Mouse (Mus musculus) intestine, embryonic 15.5 days (tissue): ENCODE results near the gene Tmem115. TPM values are rescaled to one million over a fixed set of nuclear protein-coding genes. Genes with fewer than 3 reads are reported as not detected.

Source experiments
- polyA plus RNA-seq: library from polyadenylated mRNA; unstranded; fragments of >200 nt; fragmentation: Nextera tagmentation; extraction: Ambion mirVana; gene quantifications from 2 replicates; pipeline ENCODE4 v1.2.1, GENCODE M21; 2015

The Tmem115 gene
- polyA plus RNA-seq, 1 experiment from 2014 or later = 42.2 TPM

Other genes with a start within 250 kb of the Tmem115 start
- gene Mapkapk3, start 244.1 kb upstream of the Tmem115 start, polyA plus RNA-seq = 34.8 and 35.4 TPM in 2 replicates
- 16.2 and 16.8 TPM in 2 replicates for gene Cish, start 237.9 kb upstream of the Tmem115 start, polyA plus RNA-seq
- 9.0 and 11.1 TPM in 2 replicates for gene Hemk1, start 195.6 kb upstream of the Tmem115 start, polyA plus RNA-seq
- gene 6430571L13Rik, start 193.3 kb upstream of the Tmem115 start, polyA plus RNA-seq = 0.28 and 0.40 TPM in 2 replicates
- gene Cacna2d2, start 134.3 kb upstream of the Tmem115 start, polyA plus RNA-seq = 0.29 and 0.34 TPM in 2 replicates
- 31.2 and 35.8 TPM in 2 replicates for gene Cyb561d2, start 8.2 kb downstream of the Tmem115 start, polyA plus RNA-seq
- 33.9 and 36.9 TPM in 2 replicates for gene Nprl2, start 8.3 kb downstream of the Tmem115 start, polyA plus RNA-seq
- gene Zmynd10, start 13.4 kb downstream of the Tmem115 start, polyA plus RNA-seq = 0.67 and 0.68 TPM in 2 replicates
- gene Rassf1, start 17.6 kb downstream of the Tmem115 start, polyA plus RNA-seq = 51.7 and 52.7 TPM in 2 replicates
- 44.2 and 45.0 TPM in 2 replicates for gene Tusc2, start 29.3 kb downstream of the Tmem115 start, polyA plus RNA-seq
- 81.0 and 87.9 TPM in 2 replicates for gene Hyal2, start 34.0 kb downstream of the Tmem115 start, polyA plus RNA-seq
- gene Hyal1, start 43.0 kb downstream of the Tmem115 start, polyA plus RNA-seq = 5.9 and 7.4 TPM in 2 replicates
- 15.1 and 19.1 TPM in 2 replicates for gene Naa80, start 44.9 kb downstream of the Tmem115 start, polyA plus RNA-seq
- 0.74 and 0.97 TPM in 2 replicates for gene Hyal3, start 46.9 kb downstream of the Tmem115 start, polyA plus RNA-seq
- 66.4 and 81.9 TPM in 2 replicates for gene Ifrd2, start 53.7 kb downstream of the Tmem115 start, polyA plus RNA-seq
- gene Sema3b, start 75.3 kb downstream of the Tmem115 start, polyA plus RNA-seq = 34.7 and 37.5 TPM in 2 replicates
- gene Gnai2, start 101.4 kb downstream of the Tmem115 start, polyA plus RNA-seq = 334 and 335 TPM in 2 replicates
- gene Slc38a3, start 135.6 kb downstream of the Tmem115 start, polyA plus RNA-seq = 8.4 and 16.0 TPM in 2 replicates
- gene Gnat1, start 145.8 kb downstream of the Tmem115 start, polyA plus RNA-seq = 0.82 and 1.9 TPM in 2 replicates
- gene Sema3f, start 176.5 kb downstream of the Tmem115 start, polyA plus RNA-seq = 8.9 and 11.2 TPM in 2 replicates
- 153 and 154 TPM in 2 replicates for gene Rbm5, start 237.1 kb downstream of the Tmem115 start, polyA plus RNA-seq